19 mouse cellular contexts compared by ENCODE assay signal in the genomic region with DNA sequence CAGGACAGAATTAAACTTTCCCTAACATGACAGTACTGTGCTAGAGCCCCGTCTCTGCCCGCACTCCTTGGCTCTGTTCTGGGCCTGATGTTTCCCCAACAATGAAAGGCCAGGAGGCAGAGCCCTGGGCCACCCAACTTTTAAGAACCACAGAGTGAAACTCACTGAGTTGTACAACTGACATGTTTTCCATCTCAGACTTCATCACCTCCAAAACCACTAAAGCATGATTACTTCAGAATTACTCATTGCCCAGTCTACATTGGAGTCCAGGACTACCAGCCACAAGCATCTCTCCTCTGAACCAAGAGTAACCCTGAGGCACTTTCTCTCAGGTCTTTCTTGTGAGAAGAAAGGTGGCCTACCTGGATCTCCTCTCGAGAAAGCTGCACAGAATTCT. TPM values are rescaled to one million over a fixed set of nuclear protein-coding genes. Genes with fewer than 3 reads are reported as not detected.
DNase-seq lines count a peak whose midpoint lies in the region; TF ChIP-seq lines count a peak whose summit lies in the region.
"Had no signal": no experiment of that assay in that cellular context is flagged by ENCODE, and none has a peak within 500 bp of the region (broad histone marks: within the 10 kb centered on the region; RNA-seq: fewer than 3 reads in every experiment).

No protein-coding gene starts in this region.

- DNase-seq in 3T3-L1 (ENCODE audit: low read depth, low spot score): peak; percentile 59
- peak; percentile 27 for DNase-seq in 416B (ENCODE audit: low read depth)
- DNase-seq in adrenal gland, adult 8-10 months: no peak
- no peak for DNase-seq in cerebellum, adult 9-10 months
- no peak for DNase-seq in liver
- DNase-seq: adrenal gland, postnatal 10 days; adrenal gland, postnatal 25 days; cerebellum, adult 11 months; cerebellum, adult 18-20 months; cerebellum, adult 8-10 months; cerebellum, postnatal 10 days; cerebellum, postnatal 25 days; forebrain, postnatal 0 days had no signal

- TF ChIP-seq CTCF in embryonic fibroblast, embryonic 13.5 days (IDR thresholded peaks at IDR 0.05; ENCODE audit: borderline replicate concordance, insufficient read depth, low read length): no peak

- peak overlapping the region; percentile 64 for H3K27ac ChIP-seq in embryonic fibroblast, embryonic 13.5 days (ENCODE audit: insufficient read depth, low read length)
- H3K27ac ChIP-seq: embryonic facial prominence, embryonic 10.5 days; embryonic facial prominence, embryonic 12.5 days; forebrain, embryonic 13.5 days; forebrain, embryonic 15.5 days had no signal

- H3K4me1 ChIP-seq in embryonic fibroblast, embryonic 13.5 days (ENCODE audit: control insufficient read depth, insufficient read depth, low read length): peaks cover 31% of the 10 kb centered on the region

- no peak for TF ChIP-seq POLR2A in embryonic fibroblast, embryonic 13.5 days (IDR thresholded peaks at IDR 0.05; ENCODE audit: low read depth, low read length)

- H3K4me3 ChIP-seq in embryonic fibroblast, embryonic 13.5 days (ENCODE audit: insufficient read depth, low read length): no peak overlapping the region
- H3K4me3 ChIP-seq: embryonic facial prominence, embryonic 10.5 days; embryonic facial prominence, embryonic 12.5 days; erythroblast, embryonic 14.5 days; forebrain, embryonic 13.5 days; forebrain, embryonic 15.5 days had no signal

RNA-seq across cellular contexts. Expression of a gene that starts 54.0 kb away (rescaled TPM):
- 21.6 and 27.7 TPM in 2 replicates for polyA plus RNA-seq in embryonic fibroblast, embryonic 13.5 days (2011; ENCODE audit: insufficient read length, low read depth, missing spikeins)
- 10 to 100 TPM; 27.2 to 44.9 (median 35.5) TPM for total RNA-seq in adrenal gland, adult 8-10 months (2022)

Comparison
In these comparisons a context has a peak if more than half of its experiments do, and no peak if none do; other contexts are left out.
1. DNase-seq: peak in 3T3-L1 (single experiment) and 416B (single experiment); none in adrenal gland, adult 8-10 months (single experiment), cerebellum, adult 9-10 months (single experiment) and liver (single experiment).